Mouse (Mus musculus) kidney, postnatal 36 days (tissue): ENCODE data around the gene Zfhx3.

Source experiments
- DNase-seq, 2 experiments: peaks; one replicate each; pipeline ENCODE4 v3.0.0; 2021 to 2022; ENCODE audit warnings: mixed read lengths in 2 of 2

Zfhx3 gene

DNA sequence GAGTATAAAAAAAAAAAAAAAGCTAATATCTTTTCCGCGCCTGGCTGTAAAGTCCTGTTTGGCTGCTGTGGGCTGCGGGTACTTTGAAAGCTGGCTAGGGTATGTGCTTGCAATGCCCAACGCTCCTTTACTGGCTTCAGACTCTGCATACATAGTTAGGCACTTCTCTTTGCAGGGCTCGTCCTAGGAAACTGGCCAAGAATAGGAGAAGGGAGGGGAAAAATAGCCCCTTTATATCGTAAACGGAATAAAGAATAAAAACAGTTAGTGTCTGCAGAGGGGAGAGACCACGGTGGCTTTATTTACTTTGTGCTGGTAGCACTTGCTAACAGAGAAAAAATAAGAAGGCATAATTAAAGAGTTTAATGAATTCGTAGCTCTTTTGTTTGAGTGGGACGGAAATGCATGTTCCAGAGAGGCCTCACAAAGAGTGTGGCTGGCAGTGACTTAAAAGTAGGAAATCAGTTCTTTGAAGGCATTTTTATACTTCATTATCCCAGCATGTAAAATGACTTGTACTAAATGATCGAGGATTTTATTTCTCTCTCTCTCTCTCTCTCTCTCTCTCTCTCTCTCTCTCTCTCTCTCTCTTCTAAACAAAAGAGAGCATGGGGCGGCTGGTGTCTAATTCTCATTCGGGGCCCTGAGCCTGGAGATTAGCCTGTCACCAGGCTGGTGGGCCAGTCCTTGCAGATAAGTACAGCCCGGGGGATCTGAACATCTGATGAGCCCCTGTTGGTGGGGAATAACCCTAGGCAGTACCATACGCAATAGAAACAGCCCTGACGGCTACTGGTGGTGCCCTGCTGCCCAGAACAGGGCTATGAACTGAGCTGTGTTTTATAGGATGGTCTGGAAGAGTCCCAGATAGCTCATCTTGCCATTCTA is 159.8 kb downstream of the Zfhx3 start:
- DNase-seq = no peak

DNA sequence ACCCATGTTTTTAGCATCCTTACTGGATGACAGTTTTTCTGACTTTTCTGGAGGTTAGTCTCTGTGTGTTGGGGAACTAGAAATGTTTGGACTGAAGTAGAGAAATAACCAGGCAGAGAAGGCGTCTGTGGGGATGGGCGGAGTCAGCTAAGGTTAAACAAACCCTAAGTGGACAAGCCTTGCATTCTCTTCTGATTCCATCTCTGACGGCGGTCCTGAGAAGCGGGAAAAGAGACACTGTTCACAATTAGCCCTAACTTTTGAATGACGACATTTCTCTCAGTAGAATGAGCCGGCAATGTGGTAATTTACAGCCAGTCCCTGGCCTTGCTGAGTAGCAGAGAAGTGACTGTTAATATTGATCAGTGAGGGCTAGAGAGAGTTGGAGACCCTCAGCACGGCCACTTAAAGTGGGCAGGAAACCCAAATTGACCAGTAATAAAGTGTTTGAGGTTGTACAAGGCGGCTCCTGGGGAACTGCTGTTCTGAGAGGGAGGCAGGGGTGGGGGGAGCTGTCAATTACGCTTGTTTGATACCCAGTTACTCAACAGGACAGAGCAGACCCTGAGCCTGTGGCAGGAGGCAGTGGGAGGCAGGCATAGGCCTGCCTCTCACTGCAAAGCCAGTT is 162.1 kb downstream of the Zfhx3 start:
- DNase-seq = no peak

DNA sequence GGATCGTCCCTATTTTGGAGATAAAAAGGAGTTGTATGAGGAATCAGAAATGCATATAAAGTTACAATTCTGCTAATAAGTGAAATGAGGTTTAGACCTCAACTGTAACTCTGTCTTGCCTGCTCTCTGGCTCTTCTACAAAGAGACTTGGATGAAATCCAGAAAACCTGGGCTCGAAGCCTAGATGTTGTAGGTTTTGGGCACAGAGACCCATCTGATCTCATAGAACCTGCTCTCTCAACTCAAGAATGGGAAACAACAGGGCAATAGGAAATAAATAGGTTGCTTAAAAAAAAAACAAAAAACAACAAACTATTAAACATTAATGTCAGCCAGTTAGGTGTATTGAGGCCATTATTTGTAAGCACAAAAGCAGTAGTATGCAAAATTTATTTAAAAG is 182.6 kb downstream of the Zfhx3 start:
- DNase-seq = no peak

DNA sequence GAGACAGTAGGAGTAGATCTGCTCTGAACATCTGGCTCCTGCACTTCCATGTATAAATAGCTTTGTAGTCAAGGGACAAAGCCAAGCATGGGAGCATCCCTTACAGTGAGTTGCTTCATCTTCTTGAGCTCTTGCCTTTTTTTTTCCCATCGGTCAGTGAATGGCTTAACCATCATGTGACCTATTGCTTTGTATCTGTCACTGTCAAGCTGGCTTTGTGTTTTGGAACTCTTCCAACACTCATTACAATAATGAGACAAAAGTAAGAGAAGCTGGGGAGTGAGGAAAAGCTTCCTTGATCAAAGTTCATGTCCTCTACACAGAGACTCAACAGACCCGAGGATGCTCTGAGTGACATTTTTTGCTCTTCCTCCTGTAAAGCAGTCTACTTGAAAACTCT is 183.0 kb downstream of the Zfhx3 start:
- no peak for DNase-seq

DNA sequence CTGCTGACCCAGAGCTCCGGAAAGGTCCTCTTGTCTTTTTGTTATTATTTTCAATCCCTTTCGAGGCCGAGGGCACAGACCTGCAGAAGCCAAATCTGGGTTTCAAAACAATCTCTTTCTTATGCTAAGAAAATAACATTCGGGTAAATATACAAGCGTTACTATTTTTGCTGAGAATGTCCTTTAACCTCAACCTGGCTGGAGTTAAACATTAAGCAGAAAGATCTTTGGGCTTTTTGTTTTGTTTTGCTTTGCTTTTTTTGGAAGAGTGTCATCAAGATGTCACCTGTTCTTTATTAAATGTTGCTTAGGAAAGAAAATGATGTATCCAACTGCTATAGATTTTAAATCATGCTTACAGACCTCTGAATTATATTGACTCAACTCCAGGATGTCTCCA is 204.1 kb downstream of the Zfhx3 start:
- DNase-seq = no peak

DNA sequence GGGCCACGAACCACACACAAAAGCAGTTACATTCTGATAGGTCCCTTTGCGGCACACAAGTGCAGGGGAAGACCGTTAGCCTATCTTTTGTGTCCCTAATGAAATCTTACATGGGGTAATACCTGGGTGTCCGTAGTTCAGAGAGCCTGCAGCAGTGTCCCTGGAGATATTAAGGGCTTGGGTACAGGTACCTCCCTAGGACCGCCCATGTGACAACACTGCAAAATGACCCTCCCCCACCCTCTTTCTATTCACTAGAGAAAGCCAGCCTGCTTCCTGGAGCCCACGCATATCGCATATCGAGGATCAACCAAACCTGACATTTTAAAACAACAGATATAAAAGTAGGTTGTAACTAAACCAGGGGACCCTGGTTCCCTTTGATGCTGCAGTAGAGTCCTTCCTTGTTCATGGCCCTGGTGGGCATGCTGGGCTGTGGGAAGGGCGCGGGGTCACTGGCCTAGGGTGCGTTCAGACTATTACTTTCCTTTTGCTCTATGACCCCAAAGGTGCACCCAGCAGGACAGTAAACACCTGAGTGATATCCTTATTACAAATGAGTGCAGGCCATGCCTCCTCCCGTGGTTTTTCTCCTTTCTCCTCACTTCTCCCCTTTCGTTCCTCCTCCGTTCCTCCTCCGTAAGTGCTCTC is 206.3 kb downstream of the Zfhx3 start:
- no peak for DNase-seq

DNA sequence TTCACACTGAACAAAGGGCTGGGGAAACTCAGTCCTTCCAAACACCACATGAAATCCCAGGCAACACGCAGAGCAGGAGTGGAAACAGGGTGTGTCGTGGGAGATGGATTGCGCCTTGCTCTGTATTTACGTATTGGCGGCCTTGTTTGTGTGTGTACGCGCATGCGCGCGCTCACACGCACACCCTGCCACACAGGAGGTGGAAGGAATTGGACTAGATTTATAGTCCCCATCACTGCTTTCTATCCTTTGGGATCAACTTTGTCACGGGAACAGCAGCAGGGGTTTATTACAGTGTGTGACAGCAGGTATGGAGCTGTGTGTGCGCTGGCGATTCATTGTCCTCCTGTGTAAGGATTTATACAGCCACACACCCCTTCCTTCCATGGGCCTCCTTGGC is 228.4 kb downstream of the Zfhx3 start:
- no peak for DNase-seq

DNA sequence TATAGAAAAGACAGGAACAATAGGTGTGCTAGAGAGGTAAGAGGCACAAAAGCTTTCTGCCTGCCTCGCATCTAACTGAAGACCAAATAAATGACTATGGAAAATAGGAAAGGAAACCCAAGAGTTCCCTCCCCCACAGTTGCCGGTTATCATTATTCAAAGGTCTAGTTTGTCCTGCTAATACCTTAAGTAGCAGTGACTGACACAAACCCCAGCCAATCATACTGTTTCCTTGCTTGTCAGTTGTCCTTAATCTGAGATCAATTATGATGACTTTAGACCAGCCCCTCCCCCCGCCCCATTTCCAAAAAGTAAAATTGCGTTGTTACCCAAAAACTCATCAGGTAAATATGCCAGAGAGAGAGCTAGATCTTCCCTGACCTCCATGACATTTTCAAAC is 240.9 kb downstream of the Zfhx3 start:
- DNase-seq = no peak

DNA sequence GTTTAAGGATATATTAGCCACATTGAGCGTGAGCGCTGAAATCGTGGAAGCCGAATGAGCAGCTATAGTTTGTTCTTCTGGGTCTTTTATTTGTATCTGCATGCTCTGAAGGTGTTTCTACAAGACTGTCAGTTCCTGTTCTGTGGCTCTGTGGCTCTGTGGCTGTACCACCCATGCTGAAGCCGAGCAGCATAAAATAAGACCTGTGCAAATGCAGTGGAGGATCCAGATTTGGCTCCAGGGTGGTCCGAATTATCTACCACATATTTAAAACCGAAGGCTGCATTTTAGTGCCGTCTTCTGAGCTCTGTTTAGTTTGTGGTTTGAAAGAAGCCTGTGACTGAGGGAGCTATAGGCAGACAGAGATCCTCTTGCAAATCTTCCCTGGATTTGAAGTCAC is 241.5 kb downstream of the Zfhx3 start:
- DNase-seq = no peak

DNA sequence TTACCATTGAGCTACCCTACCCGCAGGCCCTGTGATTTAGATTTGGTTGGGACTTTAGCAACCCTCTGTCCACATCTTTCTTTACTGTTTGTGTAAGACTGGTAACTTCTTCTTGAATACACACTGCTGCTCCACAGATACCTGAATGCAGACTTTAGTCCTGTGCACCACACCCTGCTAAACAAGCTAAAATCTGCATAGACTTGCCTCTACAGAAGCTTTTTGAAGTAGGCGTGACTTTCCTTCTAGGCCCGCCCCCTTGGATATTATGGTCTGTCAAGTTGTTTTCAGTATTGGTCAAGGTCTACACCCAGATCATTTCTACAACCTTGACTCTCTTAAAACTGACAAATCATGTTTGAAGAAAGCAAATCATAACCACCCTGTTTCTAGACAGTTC is 243.8 kb downstream of the Zfhx3 start:
- DNase-seq = no peak

DNA sequence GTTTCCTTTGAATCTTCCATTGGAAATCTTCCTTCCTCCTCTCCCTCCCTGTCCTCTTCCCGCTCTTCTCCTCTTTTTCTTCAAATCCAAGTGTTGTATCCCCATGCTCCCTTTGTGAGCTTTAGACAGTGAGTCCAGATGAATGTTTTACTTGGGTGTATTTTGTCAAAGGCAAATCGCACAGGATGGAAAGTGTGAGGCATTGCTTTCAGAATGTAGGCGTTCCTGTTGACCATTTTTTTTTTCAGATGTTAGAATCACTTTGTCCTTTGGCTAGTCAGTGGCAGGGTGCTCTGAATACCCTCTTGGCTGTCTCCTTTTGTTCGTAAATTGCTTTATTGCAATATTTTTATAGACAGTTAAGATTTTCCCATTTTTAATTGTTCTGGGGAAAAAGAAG is 245.6 kb downstream of the Zfhx3 start:
- no peak for DNase-seq

DNA sequence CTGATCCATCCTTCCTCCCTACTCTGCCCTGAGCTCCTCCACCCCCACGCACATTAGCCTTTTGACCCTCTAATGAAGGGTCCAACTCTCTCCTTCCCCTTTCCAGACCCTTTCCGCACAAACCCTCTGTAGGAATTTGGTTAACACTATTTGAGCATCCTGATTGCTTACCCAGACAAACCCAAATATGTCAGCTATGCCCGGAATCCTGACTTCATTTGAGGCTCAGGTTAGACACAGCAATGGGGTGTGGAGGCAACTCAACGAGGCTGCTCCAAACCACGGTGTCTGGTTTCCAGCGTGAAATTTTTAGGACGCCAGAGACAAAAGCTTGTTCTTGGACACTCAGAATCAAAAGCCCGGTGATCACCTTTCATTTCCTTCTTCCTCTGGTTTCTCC is 252.1 kb downstream of the Zfhx3 start:
- no peak for DNase-seq

DNA sequence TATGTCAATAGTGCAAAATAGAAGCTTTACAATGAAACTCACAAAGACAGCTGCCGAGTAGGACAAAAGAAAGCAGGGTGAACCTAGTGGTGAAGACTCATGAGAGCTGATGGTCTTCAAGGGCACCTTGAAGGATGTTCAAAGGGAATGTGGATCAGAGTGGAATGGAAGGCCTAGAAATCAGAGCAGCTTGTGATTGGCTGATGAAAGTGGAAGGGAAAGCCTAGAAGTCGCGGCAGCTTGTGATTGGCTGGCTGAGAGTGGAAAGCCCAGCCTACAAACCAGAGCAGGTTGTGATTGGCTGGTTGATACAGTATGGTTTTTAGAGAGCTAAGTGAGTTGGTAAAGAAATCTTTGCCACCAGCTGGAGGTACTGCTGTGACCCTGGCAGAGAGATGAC is 272.6 kb downstream of the Zfhx3 start:
- no peak for DNase-seq

DNA sequence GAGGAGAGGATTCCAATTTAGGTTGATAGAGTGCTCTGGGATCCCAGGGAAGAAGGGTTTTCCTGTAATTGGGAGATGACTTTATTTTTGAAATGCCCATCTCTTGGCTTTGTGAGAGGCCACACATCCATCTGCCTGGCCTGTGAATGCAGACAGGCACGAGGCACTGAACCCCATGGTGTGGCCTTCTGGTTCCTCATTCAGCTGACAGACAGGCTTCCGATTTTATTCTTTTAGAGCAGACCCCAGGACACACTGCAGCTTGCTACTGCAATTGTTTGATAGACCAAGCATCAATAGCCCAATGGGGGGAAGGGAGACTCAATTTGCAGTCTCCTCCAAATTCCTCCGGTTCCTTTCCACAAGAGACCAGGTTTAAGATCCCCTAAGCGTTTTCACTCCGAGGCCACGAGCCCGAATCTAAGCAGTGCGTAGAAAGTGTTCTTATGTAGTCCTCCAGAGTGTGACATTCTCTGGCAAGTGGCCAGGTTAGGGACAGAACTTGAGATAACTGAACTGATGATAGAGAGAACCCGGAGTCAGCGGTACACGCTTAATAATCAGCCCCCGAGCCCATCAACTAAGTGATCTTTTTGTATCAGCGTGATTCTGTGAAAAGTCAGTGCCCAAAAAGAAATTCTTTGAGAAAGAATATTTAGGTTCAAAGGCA is 275.9 kb downstream of the Zfhx3 start:
- peak in 1 of 2 experiments; percentile 2 for DNase-seq

DNA sequence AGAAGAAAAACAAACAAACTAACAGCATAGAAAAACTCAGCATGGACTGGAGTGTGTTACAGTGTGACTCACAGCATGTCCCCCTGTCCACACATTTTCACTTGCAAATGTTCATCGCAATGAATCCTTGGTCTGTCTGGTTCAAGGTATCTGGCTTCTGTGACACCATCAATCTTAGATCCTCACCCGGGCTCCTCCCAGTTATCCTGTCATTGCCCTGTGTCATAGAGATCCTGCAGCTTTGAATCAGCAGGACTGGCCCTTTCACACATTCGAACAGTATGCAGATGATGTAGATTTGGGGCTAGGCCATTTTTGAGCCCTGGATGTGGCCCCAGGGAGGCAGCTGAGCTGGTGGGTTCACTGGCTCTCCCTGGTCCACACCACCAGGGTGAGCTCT is 278.1 kb downstream of the Zfhx3 start:
- DNase-seq = no peak

DNA sequence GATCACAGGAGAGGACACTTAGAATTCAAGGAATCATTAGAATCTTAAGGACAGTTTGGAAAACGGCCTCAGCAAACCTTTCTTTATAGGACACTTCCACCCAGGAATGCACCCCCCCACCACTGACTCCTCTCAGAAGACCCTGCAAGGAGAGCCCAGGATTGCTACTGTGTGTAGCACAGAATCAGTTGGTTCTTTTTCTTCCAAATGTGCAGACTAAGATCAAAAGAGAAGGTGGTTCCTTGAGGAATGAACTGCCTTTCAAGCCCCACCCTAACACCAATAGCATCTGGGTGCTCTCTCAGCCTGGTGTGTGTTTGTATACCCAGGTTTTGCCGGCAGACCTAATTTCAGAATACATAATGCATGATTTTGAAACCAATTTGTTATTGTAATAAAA is 279.6 kb downstream of the Zfhx3 start:
- DNase-seq = no peak

DNA sequence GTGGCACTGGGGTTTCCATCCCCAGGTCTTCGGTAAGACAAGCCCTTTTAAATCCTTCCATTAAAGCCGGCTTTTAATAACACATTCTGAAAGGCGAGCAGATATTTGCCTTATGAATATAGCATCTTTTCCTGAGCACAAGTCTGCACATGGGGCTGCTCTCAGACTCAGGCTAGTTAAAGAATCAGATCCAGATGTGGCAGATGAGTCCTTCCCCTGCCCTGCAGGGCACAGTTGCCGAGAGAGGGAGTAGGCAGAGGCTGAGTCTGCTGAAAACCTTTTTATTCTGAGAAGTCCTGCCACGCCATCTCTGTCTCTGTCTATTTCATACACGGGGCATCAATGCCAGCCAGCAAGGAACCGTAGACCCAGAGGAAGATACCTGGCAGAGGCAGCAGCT is 289.9 kb downstream of the Zfhx3 start:
- DNase-seq = no peak

DNA sequence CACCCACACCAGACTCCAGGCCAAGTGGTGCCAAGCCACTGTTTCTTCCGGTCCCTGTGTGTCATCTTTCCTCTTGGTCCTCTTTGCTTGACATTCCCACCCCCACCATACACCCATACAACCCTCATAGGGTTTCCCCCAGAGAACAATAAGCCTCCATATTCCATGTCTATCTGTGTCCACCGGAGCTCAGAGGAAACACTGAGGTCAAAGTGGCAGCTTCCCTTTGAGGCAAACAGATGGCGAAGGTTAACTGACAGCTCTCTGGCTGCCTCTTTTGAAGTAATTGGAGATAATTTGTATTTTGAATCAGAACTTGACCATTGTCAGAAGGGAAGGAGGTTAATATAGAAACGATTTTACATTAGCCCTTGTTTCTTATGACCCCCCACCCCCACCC is 292.0 kb downstream of the Zfhx3 start:
- DNase-seq = no peak

DNA sequence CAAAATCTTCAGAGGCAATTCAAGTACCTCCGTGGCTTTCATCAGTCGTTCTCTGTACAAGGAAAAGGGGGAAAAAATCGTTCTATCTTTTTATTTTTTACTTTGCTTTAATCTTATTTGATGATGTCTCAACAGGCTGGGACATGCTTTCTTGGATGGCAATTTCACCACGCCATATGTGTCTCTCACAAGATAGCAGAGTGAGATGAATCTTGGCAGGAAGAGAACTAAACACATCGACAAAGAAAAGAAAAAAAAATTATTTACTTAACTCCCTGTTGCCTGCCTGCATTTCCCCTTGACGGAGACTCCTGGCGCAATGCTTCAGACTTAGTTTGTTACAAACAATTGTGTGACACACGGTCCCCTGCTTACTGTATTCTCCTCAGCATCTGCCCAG is 294.3 kb downstream of the Zfhx3 start:
- no peak for DNase-seq

DNA sequence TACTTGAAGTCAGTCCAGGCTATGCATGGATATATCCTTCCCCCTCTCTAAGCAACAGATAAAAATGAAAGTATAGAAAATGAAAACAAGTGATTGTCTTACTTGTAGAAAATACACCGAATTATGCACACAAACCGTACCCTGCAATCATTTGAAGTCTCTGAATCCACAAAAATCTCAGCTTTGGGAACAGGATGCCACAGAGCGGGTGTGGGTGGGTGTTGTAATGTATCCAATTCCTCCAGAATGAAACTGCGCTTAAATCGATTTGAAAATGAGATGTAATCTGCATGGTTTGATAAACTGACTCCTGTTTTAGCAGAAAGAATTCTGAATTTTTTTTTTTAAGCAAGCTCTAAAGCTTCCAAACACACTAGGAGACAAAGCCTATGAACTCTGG is 297.1 kb downstream of the Zfhx3 start:
- DNase-seq = no peak

DNA sequence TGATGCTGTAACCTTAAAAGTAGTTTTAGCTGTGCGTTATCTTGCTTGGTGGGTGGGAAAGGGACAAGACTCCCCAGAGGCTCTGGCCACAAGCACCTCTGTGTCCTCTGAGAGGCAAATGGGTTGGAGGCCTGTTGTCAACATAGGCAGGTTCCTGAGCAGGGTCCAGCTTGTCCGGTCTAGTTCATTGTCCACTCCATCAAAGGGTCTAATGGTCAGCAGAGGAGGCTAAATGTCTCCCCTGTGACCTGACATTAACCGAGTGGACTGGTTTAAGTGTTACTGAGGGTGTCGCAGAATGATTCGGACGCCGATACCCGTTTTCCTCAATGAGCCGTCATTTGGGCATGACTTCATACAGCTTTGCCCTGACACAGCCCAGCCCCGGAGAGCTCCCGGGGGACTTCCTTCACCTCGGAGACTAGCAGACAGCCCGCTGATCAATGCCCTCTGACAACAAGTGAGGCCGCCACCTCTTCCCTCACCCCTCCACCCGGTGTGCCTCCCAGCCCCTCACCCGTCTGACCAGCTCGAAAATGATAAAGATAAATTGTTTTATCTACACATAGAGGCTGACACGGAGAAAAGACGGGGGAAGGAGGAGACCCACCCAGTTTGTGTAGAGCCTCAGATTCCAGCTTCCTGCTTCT is 298.7 kb downstream of the Zfhx3 start:
- DNase-seq = no peak

DNA sequence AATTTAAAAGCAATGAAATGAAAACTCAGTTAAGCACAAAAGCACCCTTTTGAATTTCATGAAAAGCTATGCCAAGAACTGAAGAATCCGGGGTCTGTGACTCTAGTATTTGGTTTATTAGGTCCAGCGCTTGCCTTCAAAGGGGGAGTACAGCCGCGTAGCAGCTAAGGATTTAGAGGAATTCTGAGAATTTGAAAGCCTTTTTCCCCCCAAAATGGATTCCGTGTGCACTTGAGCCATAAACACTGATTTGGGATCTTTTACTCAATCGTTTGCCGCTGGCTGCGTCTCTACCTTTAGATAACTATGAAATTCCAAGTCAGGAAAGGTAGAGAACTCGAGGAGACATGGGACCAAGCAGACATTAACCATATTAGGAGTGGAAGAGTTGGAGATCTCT is 300.8 kb downstream of the Zfhx3 start:
- no peak for DNase-seq
